17 mouse cellular contexts compared by ENCODE assay signal in the genomic region with DNA sequence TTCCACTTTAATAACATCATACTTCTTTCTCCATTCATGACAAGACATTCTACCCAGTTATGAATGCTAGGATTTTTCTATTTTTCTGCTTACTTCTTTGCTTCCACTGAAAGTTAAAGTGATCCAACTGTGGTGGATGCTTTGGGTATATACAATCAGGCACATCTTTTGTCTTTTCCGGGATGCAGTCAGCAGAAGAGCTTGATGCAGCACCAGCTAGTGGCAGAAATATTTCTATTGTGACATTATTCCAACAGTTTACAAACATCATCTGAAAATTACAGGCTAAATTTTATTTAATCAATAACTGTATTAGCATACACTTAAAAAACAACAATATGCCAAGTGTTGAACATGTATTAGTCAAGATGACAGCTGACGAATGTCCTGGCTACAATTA.
"Had no signal": no experiment of that assay in that cellular context is flagged by ENCODE, and none has a peak within 500 bp of the region (broad histone marks: within the 10 kb centered on the region; RNA-seq: fewer than 3 reads in every experiment).

No protein-coding gene starts in this region.

- H3K27ac ChIP-seq: lung, embryonic 15.5 days; macrophage; midbrain, embryonic 12.5 days; midbrain, embryonic 15.5 days; neural tube, embryonic 12.5 days; stomach, embryonic 15.5 days; stomach, postnatal 0 days had no signal

- H3K36me3 ChIP-seq: lung, embryonic 15.5 days; midbrain, embryonic 12.5 days; midbrain, embryonic 15.5 days; neural tube, embryonic 12.5 days; stomach, embryonic 15.5 days had no signal

- H3K9me3 ChIP-seq: lung, embryonic 15.5 days; megakaryocyte, embryonic 14.5 days; midbrain, embryonic 12.5 days; midbrain, embryonic 15.5 days; neural tube, embryonic 12.5 days; stomach, embryonic 15.5 days had no signal

- H3K4me3 ChIP-seq: lung, embryonic 15.5 days; megakaryocyte, embryonic 14.5 days; midbrain, embryonic 12.5 days; midbrain, embryonic 15.5 days; neural tube, embryonic 12.5 days; stomach, embryonic 15.5 days had no signal

- H3K4me1 ChIP-seq: lung, embryonic 15.5 days; megakaryocyte, embryonic 14.5 days; stomach, embryonic 15.5 days had no signal

- ATAC-seq: liver, postnatal 0 days; lung, postnatal 0 days; midbrain, embryonic 15.5 days had no signal

- H3K9ac ChIP-seq: liver, postnatal 0 days; lung, embryonic 15.5 days; midbrain, embryonic 12.5 days; midbrain, embryonic 15.5 days; neural tube, embryonic 12.5 days; stomach, embryonic 15.5 days had no signal

- H3K27me3 ChIP-seq: lung, embryonic 15.5 days; megakaryocyte, embryonic 14.5 days; midbrain, embryonic 12.5 days; midbrain, embryonic 15.5 days; neural tube, embryonic 12.5 days; stomach, embryonic 15.5 days had no signal

- DNase-seq: liver, postnatal 0 days; lung, adult 2 months; lung, postnatal 14 days; lung, postnatal 36 days; right cerebral cortex, postnatal 14 days; thymus, adult 2 months; thymus, postnatal 25 days; thymus, postnatal 4 days had no signal

- H3K4me2 ChIP-seq: lung, embryonic 15.5 days; midbrain, embryonic 12.5 days; midbrain, embryonic 15.5 days; neural tube, embryonic 12.5 days; stomach, embryonic 15.5 days had no signal
